Mouse (Mus musculus): ENCODE results near the gene Gtsf1.

Gtsf1 gene

GRCm38 (mm10) chr15:103377752-103378664, 52.3 kb downstream of the Gtsf1 start:
- no peak for DNase-seq (ENCODE audit: low spot score)

GRCm38 (mm10) chr15:103376837-103377269, 53.4 kb downstream of the Gtsf1 start:
- no peak for DNase-seq (ENCODE audit: low spot score)

- DNase-seq (ENCODE audit: low spot score): no peak
These were observed 55.0 kb downstream of the Gtsf1 start for GRCm38 (mm10) chr15:103375112-103375800.

GRCm38 (mm10) chr15:103372461-103372860, 57.8 kb downstream of the Gtsf1 start:
- no peak for DNase-seq (ENCODE audit: low spot score)

GRCm38 (mm10) chr15:103371741-103372140, 58.5 kb downstream of the Gtsf1 start:
- DNase-seq (ENCODE audit: low spot score): no peak

- no peak for DNase-seq (ENCODE audit: low spot score)
These were observed 59.1 kb downstream of the Gtsf1 start for GRCm38 (mm10) chr15:103371208-103371607.

- DNase-seq (ENCODE audit: low spot score): no peak
These were observed 59.8 kb downstream of the Gtsf1 start for GRCm38 (mm10) chr15:103370462-103370861.

- no peak for DNase-seq (ENCODE audit: low spot score)
These were observed 61.1 kb downstream of the Gtsf1 start for GRCm38 (mm10) chr15:103369123-103369522.

GRCm38 (mm10) chr15:103368179-103368940, 61.9 kb downstream of the Gtsf1 start:
- no peak for DNase-seq (ENCODE audit: low spot score)

- DNase-seq (ENCODE audit: low spot score): no peak
These were observed 63.7 kb downstream of the Gtsf1 start, which contains the start of gene Itga5 for GRCm38 (mm10) chr15:103366376-103367149. TSS of gene Itga5 (minus strand) at chr15:103366763.

GRCm38 (mm10) chr15:103365471-103366375, 64.5 kb downstream of the Gtsf1 start:
- DNase-seq (ENCODE audit: low spot score): no peak

- DNase-seq (ENCODE audit: low spot score): no peak
These were observed 65.5 kb downstream of the Gtsf1 start for GRCm38 (mm10) chr15:103364761-103365160.

GRCm38 (mm10) chr15:103363809-103364208, 66.5 kb downstream of the Gtsf1 start:
- DNase-seq (ENCODE audit: low spot score): no peak

GRCm38 (mm10) chr15:103362950-103363349, 67.3 kb downstream of the Gtsf1 start:
- no peak for DNase-seq (ENCODE audit: low spot score)

GRCm38 (mm10) chr15:103362333-103362732, 67.9 kb downstream of the Gtsf1 start:
- no peak for DNase-seq (ENCODE audit: low spot score)

GRCm38 (mm10) chr15:103361269-103361668, 69.0 kb downstream of the Gtsf1 start:
- no peak for DNase-seq (ENCODE audit: low spot score)

GRCm38 (mm10) chr15:103359869-103360602, 70.2 kb downstream of the Gtsf1 start:
- no peak for DNase-seq (ENCODE audit: low spot score)

GRCm38 (mm10) chr15:103359122-103359510, 71.2 kb downstream of the Gtsf1 start:
- no peak for DNase-seq (ENCODE audit: low spot score)

GRCm38 (mm10) chr15:103358278-103359121, 71.8 kb downstream of the Gtsf1 start:
- no peak for DNase-seq (ENCODE audit: low spot score)
